8 mouse cellular contexts compared by ENCODE assay signal in the genomic region with DNA sequence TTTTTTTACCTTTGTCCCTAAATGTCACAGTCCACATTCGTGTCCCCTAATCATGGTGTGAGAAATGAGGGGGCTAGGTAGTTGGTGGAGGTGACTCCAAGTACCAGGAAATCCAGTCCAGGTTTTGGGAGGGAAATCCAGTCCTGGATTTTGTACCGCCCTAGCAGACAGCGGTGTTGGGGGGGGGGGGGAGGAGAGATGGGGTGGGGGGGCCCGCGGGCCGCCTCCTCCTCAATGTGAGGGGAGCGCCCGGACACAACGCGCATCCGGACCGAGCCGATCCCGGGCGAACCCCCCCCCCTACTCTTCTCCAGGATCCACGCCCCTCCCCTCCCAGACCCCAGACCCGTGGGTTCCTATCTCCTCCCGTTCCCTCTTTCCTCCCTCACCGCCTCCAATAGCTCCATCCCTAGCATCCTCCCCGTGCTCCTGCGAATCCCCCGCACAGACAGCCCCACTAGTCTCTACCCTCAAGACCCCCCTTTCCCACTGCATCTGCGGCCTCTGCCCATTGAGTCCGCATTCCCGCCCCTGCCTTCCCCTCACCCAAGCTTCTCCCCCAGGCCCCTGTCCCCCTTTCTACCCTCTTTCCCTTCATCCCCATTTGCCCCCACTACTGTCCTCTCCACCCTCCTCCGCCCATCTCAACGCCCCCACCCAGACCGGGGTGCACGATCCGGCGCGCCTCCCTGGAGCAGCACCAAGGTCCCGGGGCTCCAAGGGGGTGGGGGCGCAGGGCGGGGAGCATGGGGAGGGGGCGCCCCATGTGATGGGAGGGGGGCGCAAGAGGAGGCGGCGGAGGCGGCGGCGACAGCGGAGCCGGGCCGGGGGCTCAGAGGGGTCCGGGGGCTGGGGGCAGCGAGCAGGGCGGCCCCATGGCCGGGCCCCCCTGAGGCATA. TPM values are rescaled to one million over a fixed set of nuclear protein-coding genes. Genes with fewer than 3 reads are reported as not detected.
DNase-seq lines count a peak whose midpoint lies in the region; ATAC-seq lines count a peak whose summit lies in the region.

No protein-coding gene starts in this region.

- peaks cover 93% of the 10 kb centered on the region for H3K27me3 ChIP-seq in heart, embryonic 13.5 days (replicated peaks)
- peaks cover 93% of the 10 kb centered on the region for H3K27me3 ChIP-seq in limb, embryonic 10.5 days (ENCODE audit: low read depth, poor library complexity, severe bottlenecking)
- peaks cover 67% of the 10 kb centered on the region for H3K27me3 ChIP-seq in neural tube, embryonic 12.5 days (replicated peaks)

- no peaks in the 10 kb centered on the region for H3K36me3 ChIP-seq in heart, embryonic 13.5 days
- no peaks in the 10 kb centered on the region for H3K36me3 ChIP-seq in limb, embryonic 10.5 days
- H3K36me3 ChIP-seq in neural tube, embryonic 12.5 days: no peaks in the 10 kb centered on the region

- WGBS in heart, embryonic 13.5 days: 1% methylated on average over 32 of the region's 49 CpGs
- WGBS in limb, embryonic 10.5 days: 2% methylated on average over 49 of the region's 49 CpGs
- WGBS in neural tube, embryonic 12.5 days: under 1% methylated on average over 48 of the region's 49 CpGs

- peak overlapping the region; percentile 53 for H3K4me3 ChIP-seq in heart, embryonic 13.5 days
- peak overlapping the region; percentile 61 for H3K4me3 ChIP-seq in limb, embryonic 10.5 days
- H3K4me3 ChIP-seq in neural tube, embryonic 12.5 days: peak overlapping the region; percentile 70

- no peak for ATAC-seq in heart, embryonic 13.5 days (ENCODE audit: extremely low read depth, insufficient number of reproducible peaks, low FRiP score, low TSS enrichment)
- ATAC-seq in neural tube, embryonic 12.5 days (ENCODE audit: low FRiP score, low read depth): peak; percentile 63
- ATAC-seq in monocyte, adult 5-6 weeks (replicated peaks; ENCODE audit: insufficient number of reproducible peaks, low FRiP score, low TSS enrichment, poor library complexity, severe bottlenecking): no peak

- H3K4me2 ChIP-seq in heart, embryonic 13.5 days: peak overlapping the region; percentile 76
- H3K4me2 ChIP-seq in neural tube, embryonic 12.5 days (replicated peaks): peak overlapping the region; percentile 98

- no peaks in the 10 kb centered on the region for H3K9me3 ChIP-seq in heart, embryonic 13.5 days
- no peaks in the 10 kb centered on the region for H3K9me3 ChIP-seq in limb, embryonic 10.5 days (replicated peaks)
- H3K9me3 ChIP-seq in neural tube, embryonic 12.5 days: no peaks in the 10 kb centered on the region

- DNase-seq in layer of hippocampus, postnatal 10 days (ENCODE audit: low spot score in 2 of 2): peak; percentile 80 to 82
- DNase-seq in layer of hippocampus, adult 8-10 months (ENCODE audit: low spot score in 2 of 2): no peak
- peak; percentile 87 to 88 for DNase-seq in cerebellum, postnatal 14 days
- peak; percentile 71 for DNase-seq in limb, embryonic 10.5 days (ENCODE audit: low spot score)
- DNase-seq in gastrocnemius, postnatal 36 days: no peak

- intact Hi-C loops in gastrocnemius, postnatal 36 days (cut with DNase I): no loop called here

- peak overlapping the region; percentile 69 for H3K9ac ChIP-seq in heart, embryonic 13.5 days
- H3K9ac ChIP-seq in neural tube, embryonic 12.5 days: peak overlapping the region; percentile 84

- H3K4me1 ChIP-seq in heart, embryonic 13.5 days: peaks cover 40% of the 10 kb centered on the region
- H3K4me1 ChIP-seq in limb, embryonic 10.5 days: peaks cover 51% of the 10 kb centered on the region
- H3K4me1 ChIP-seq in neural tube, embryonic 12.5 days: peaks cover 44% of the 10 kb centered on the region

- no peak overlapping the region for H3K27ac ChIP-seq in heart, embryonic 13.5 days (replicated peaks)
- peak overlapping the region; percentile 60 for H3K27ac ChIP-seq in limb, embryonic 10.5 days
- H3K27ac ChIP-seq in neural tube, embryonic 12.5 days: peak overlapping the region; percentile 53; the same call in 1 of the 2 replicates

RNA-seq across cellular contexts. Expression of a gene that starts 3.8 kb away (rescaled TPM):
- 100 to 1,000 TPM; 542 to 553 TPM for total RNA-seq in layer of hippocampus, postnatal 10 days (2021)
- 100 to 1,000 TPM; 657 to 727 (median 692) TPM for total RNA-seq in layer of hippocampus, adult 8-10 months (2022)
- not detected in 2 replicates for polyA plus RNA-seq in heart, embryonic 13.5 days (2015; fragmentation: Nextera tagmentation; extraction: Ambion mirVana)
- polyA plus RNA-seq in limb, embryonic 10.5 days (2016; fragmentation: Nextera tagmentation; extraction: Ambion mirVana): 0.03 TPM in 1 of 2 replicates, not detected in the other
- 1.1 and 1.3 TPM in 2 replicates for polyA plus RNA-seq in neural tube, embryonic 12.5 days (2016; fragmentation: Nextera tagmentation; extraction: Ambion mirVana)
- 31.1 to 112 TPM (median 48.9 TPM) in 3 replicates for total RNA-seq in monocyte, adult 5-6 weeks (2017)
- 1 to 10 TPM; 2.1 to 2.9 TPM for total RNA-seq in gastrocnemius, postnatal 36 days (2021)

RNA-seq across cellular contexts. Expression of a gene that starts 8.9 kb away (rescaled TPM):
- total RNA-seq in layer of hippocampus, postnatal 10 days (2021): 10 to 100 TPM; 59.9 to 63.4 TPM
- 10 to 100 TPM; 62.9 to 68.4 (median 66.1) TPM for total RNA-seq in layer of hippocampus, adult 8-10 months (2022)
- polyA plus RNA-seq in heart, embryonic 13.5 days (2015; fragmentation: Nextera tagmentation; extraction: Ambion mirVana): 110 and 114 TPM in 2 replicates
- 169 and 181 TPM in 2 replicates for polyA plus RNA-seq in limb, embryonic 10.5 days (2016; fragmentation: Nextera tagmentation; extraction: Ambion mirVana)
- polyA plus RNA-seq in neural tube, embryonic 12.5 days (2016; fragmentation: Nextera tagmentation; extraction: Ambion mirVana): 137 and 147 TPM in 2 replicates
- 38.1 to 49.9 TPM (median 47.0 TPM) in 3 replicates for total RNA-seq in monocyte, adult 5-6 weeks (2017)
- total RNA-seq in gastrocnemius, postnatal 36 days (2021): 10 to 100 TPM; 22.1 to 25.0 TPM

RNA-seq across cellular contexts. Expression of a gene that starts 15.6 kb away (rescaled TPM):
- total RNA-seq in layer of hippocampus, postnatal 10 days (2021): 100 to 1,000 TPM; 157 to 178 TPM
- 10 to 100 TPM; 84.1 to 95.2 (median 91.1) TPM for total RNA-seq in layer of hippocampus, adult 8-10 months (2022)
- 1,002 and 1,117 TPM in 2 replicates for polyA plus RNA-seq in heart, embryonic 13.5 days (2015; fragmentation: Nextera tagmentation; extraction: Ambion mirVana)
- 3,142 and 3,162 TPM in 2 replicates for polyA plus RNA-seq in limb, embryonic 10.5 days (2016; fragmentation: Nextera tagmentation; extraction: Ambion mirVana)
- polyA plus RNA-seq in neural tube, embryonic 12.5 days (2016; fragmentation: Nextera tagmentation; extraction: Ambion mirVana): 1,857 and 1,896 TPM in 2 replicates
- total RNA-seq in monocyte, adult 5-6 weeks (2017): 23.3 to 49.4 TPM (median 23.9 TPM) in 3 replicates
- 10 to 100 TPM; 29.7 to 38.9 TPM for total RNA-seq in gastrocnemius, postnatal 36 days (2021)

RNA-seq across cellular contexts. Expression of a gene that starts 18.9 kb away (rescaled TPM):
- total RNA-seq in layer of hippocampus, postnatal 10 days (2021): 10 to 100 TPM; 48.6 to 48.9 TPM
- total RNA-seq in layer of hippocampus, adult 8-10 months (2022): 10 to 100 TPM; 14.8 to 21.9 (median 20.4) TPM
- polyA plus RNA-seq in heart, embryonic 13.5 days (2015; fragmentation: Nextera tagmentation; extraction: Ambion mirVana): 0.12 and 0.18 TPM in 2 replicates
- 0.33 and 0.79 TPM in 2 replicates for polyA plus RNA-seq in limb, embryonic 10.5 days (2016; fragmentation: Nextera tagmentation; extraction: Ambion mirVana)
- polyA plus RNA-seq in neural tube, embryonic 12.5 days (2016; fragmentation: Nextera tagmentation; extraction: Ambion mirVana): 6.1 TPM in 2 replicates
- 1.6 TPM in 1 of 3 replicates, not detected in the others for total RNA-seq in monocyte, adult 5-6 weeks (2017)
- total RNA-seq in gastrocnemius, postnatal 36 days (2021): under 1 TPM; 0.64 to 0.66 TPM

RNA-seq across cellular contexts. Expression of a gene that starts 30.9 kb away (rescaled TPM):
- total RNA-seq in layer of hippocampus, postnatal 10 days (2021): under 1 TPM; 0.45 to 0.75 TPM
- total RNA-seq in layer of hippocampus, adult 8-10 months (2022): 1 to 10 TPM in 1 of 4 experiments, under 1 TPM in 3; 0.14 to 1.1 (median 0.48) TPM
- 0.10 and 0.21 TPM in 2 replicates for polyA plus RNA-seq in heart, embryonic 13.5 days (2015; fragmentation: Nextera tagmentation; extraction: Ambion mirVana)
- 0.11 and 0.24 TPM in 2 replicates for polyA plus RNA-seq in limb, embryonic 10.5 days (2016; fragmentation: Nextera tagmentation; extraction: Ambion mirVana)
- 0.13 and 0.25 TPM in 2 replicates for polyA plus RNA-seq in neural tube, embryonic 12.5 days (2016; fragmentation: Nextera tagmentation; extraction: Ambion mirVana)
- not detected in 3 replicates for total RNA-seq in monocyte, adult 5-6 weeks (2017)
- total RNA-seq in gastrocnemius, postnatal 36 days (2021): under 1 TPM; 0.10 to 0.15 TPM

Comparison
In these comparisons a context has a peak if more than half of its experiments do, and no peak if none do; other contexts are left out.
1. DNase-seq: peak in layer of hippocampus, postnatal 10 days (2 of 2), cerebellum, postnatal 14 days (2 of 2) and limb, embryonic 10.5 days (single experiment); none in layer of hippocampus, adult 8-10 months (0 of 2) and gastrocnemius, postnatal 36 days (0 of 2).
2. Peak in every context shown above with its lines, with median percentiles within 50 percentile points of each other: H3K4me3 ChIP-seq.